Mouse (Mus musculus) c-Kit-positive CD71-positive TER-119-negative erythroid progenitor cells, embryonic 14.5 days (primary cell): ENCODE results near the gene Gpr50.
A peak's percentile ranks its signal among the peaks of the same experiment; 100 is the strongest.

Experiments used
- DNase-seq: peaks from one replicate; pipeline ENCODE4 v3.0.0-alpha.2; 2013; ENCODE audit warnings: low read depth

The Gpr50 gene

GRCm38 (mm10) chrX:71663374-71663773, at the start of gene Gpr50:
Gene Gpr50 (plus strand): TSS chrX:71663667.
- DNase-seq = no peak

- no peak for DNase-seq
Observed at GRCm38 (mm10) chrX:71622286-71622685, 41.2 kb upstream of the Gpr50 start.

- DNase-seq = peak; percentile 24
Observed at GRCm38 (mm10) chrX:71623843-71624242, 39.6 kb upstream of the Gpr50 start.

- DNase-seq = peak; percentile 45
Observed at GRCm38 (mm10) chrX:71628306-71628705, 35.2 kb upstream of the Gpr50 start.

- no peak for DNase-seq
Observed at GRCm38 (mm10) chrX:71630709-71631108, 32.8 kb upstream of the Gpr50 start.

- no peak for DNase-seq
Observed at GRCm38 (mm10) chrX:71631130-71631529, 32.3 kb upstream of the Gpr50 start.

- peak; percentile 11 for DNase-seq
Observed at GRCm38 (mm10) chrX:71647958-71648357, 15.5 kb upstream of the Gpr50 start.

GRCm38 (mm10) chrX:71648434-71648833, 15.0 kb upstream of the Gpr50 start:
- no peak for DNase-seq

- no peak for DNase-seq
Observed at GRCm38 (mm10) chrX:71648848-71649454, 14.5 kb upstream of the Gpr50 start.

- DNase-seq = no peak
Observed at GRCm38 (mm10) chrX:71649993-71650392, 13.5 kb upstream of the Gpr50 start.

- DNase-seq = no peak
Observed at GRCm38 (mm10) chrX:71661794-71662193, 1.7 kb upstream of the Gpr50 start.

GRCm38 (mm10) chrX:71663871-71664687, 612 bp downstream of the Gpr50 start:
- no peak for DNase-seq

GRCm38 (mm10) chrX:71664688-71665026, 1.2 kb downstream of the Gpr50 start:
- DNase-seq = no peak

- no peak for DNase-seq
Observed at GRCm38 (mm10) chrX:71670254-71670653, 6.8 kb downstream of the Gpr50 start.

GRCm38 (mm10) chrX:71700817-71701469, 37.5 kb downstream of the Gpr50 start:
- DNase-seq = no peak
